Mouse (Mus musculus) CH12.LX (cell line): ENCODE results near the gene Nhej1. TPM values are rescaled to one million over a fixed set of nuclear protein-coding genes. Genes with fewer than 3 reads are reported as not detected.

Experiments used
- DNase-seq: peaks from one replicate; pipeline ENCODE4 v3.0.0-alpha.2; 2013; ENCODE audit errors: extremely low read depth
- H3K27ac ChIP-seq: 2 replicates; pipeline ENCODE4 v1.5.1; 2012; ENCODE audit warnings: low read depth, mild to moderate bottlenecking, control low read depth, moderate library complexity; ENCODE audit not compliant: insufficient read depth
- H3K27me3 ChIP-seq: replicated peaks from 2 replicates; pipeline ENCODE3; 2012; ENCODE audit warnings: inconsistent platforms
- H3K36me3 ChIP-seq, 2 experiments: replicated peaks in 1 of 2; 2 replicates each; pipeline versions ENCODE3 to v1.6.1; 2012; ENCODE audit warnings: inconsistent platforms in 1 of 2, low read length in 1 of 2, mild to moderate bottlenecking in 1 of 2, mixed read lengths in 1 of 2, moderate library complexity in 1 of 2; ENCODE audit not compliant: control insufficient read depth in 1 of 2, insufficient read depth in 1 of 2
- H3K4me1 ChIP-seq, 2 experiments: 2 replicates each; pipeline ENCODE4 v1.6.1; 2012; ENCODE audit warnings: inconsistent platforms in 1 of 2, moderate library complexity in 1 of 2; ENCODE audit not compliant: insufficient read depth in 2 of 2, control insufficient read depth in 1 of 2
- H3K4me2 ChIP-seq: 2 replicates; pipeline ENCODE4 v1.6.1; 2012; ENCODE audit warnings: low read depth, mild to moderate bottlenecking, control low read depth; ENCODE audit not compliant: poor library complexity, insufficient read depth, severe bottlenecking
- H3K4me3 ChIP-seq, 3 experiments: fragments of 150-350 bp in 1 of 3; sonication (generic) in 1 of 3; replicated peaks in 1 of 3; 2 replicates each; pipeline versions ENCODE3 to v1.5.1; 2011 to 2012; ENCODE audit warnings: low read depth in 2 of 3, low read length in 2 of 3, mild to moderate bottlenecking in 2 of 3, moderate library complexity in 2 of 3, control low read depth in 1 of 3, improper control_type of control experiment in 1 of 3, inconsistent platforms in 1 of 3, mixed read lengths in 1 of 3; ENCODE audit not compliant: poor library complexity in 1 of 3
- H3K79me2 ChIP-seq: replicated peaks from 2 replicates; pipeline ENCODE4 v1.6.1; 2012; ENCODE audit warnings: mild to moderate bottlenecking, moderate library complexity; ENCODE audit not compliant: control insufficient read depth, poor library complexity, insufficient read depth, severe bottlenecking; ENCODE audit errors: extremely low read depth
- H3K9ac ChIP-seq: 2 replicates; pipeline ENCODE4 v1.6.1; 2012; ENCODE audit warnings: low read depth, mild to moderate bottlenecking, control low read depth, moderate library complexity; ENCODE audit not compliant: insufficient read depth
- H3K9me3 ChIP-seq: replicated peaks from 2 replicates; pipeline ENCODE3; 2012; ENCODE audit warnings: low read length, inconsistent platforms, mixed read lengths
- CHD1 ChIP-seq: IDR thresholded peaks from 2 replicates; pipeline ENCODE4 v1.6.1; 2012; ENCODE audit warnings: low read depth, low read length, improper control_type of control experiment, inconsistent platforms
- ELF1 ChIP-seq: IDR thresholded peaks from 2 replicates; pipeline ENCODE4 v1.6.1; 2014; ENCODE audit warnings: low read depth, mild to moderate bottlenecking, inconsistent platforms, low read length, improper control_type of control experiment
- ETS1 ChIP-seq: conservative IDR thresholded peaks from 2 replicates; pipeline ENCODE4 v1.6.1; 2012; ENCODE audit warnings: low read depth, mild to moderate bottlenecking, inconsistent platforms, low read length, improper control_type of control experiment, moderate library complexity
- GABPA ChIP-seq: IDR thresholded peaks from 2 replicates; pipeline ENCODE4 v1.6.1; 2012; ENCODE audit warnings: low read depth, low read length, improper control_type of control experiment, inconsistent platforms; ENCODE audit not compliant: insufficient replicate concordance
- IRF4 ChIP-seq: IDR thresholded peaks from 2 replicates; pipeline ENCODE4 v1.6.1; 2014; ENCODE audit warnings: low read depth, mild to moderate bottlenecking, inconsistent platforms, low read length, improper control_type of control experiment
- JUN ChIP-seq: IDR thresholded peaks from 2 replicates; pipeline ENCODE4 v1.6.1; 2011; ENCODE audit warnings: low read depth, mild to moderate bottlenecking, low read length, improper control_type of control experiment, moderate library complexity; ENCODE audit not compliant: insufficient read depth
- JUND ChIP-seq: conservative IDR thresholded peaks from 2 replicates; pipeline ENCODE4 v1.6.1; 2011; ENCODE audit warnings: low read depth, low read length, improper control_type of control experiment
- MAFK ChIP-seq: IDR thresholded peaks from 2 replicates; pipeline ENCODE4 v1.6.1; 2011; ENCODE audit warnings: low read length, improper control_type of control experiment; ENCODE audit not compliant: insufficient replicate concordance
- MAX ChIP-seq: IDR thresholded peaks from 2 replicates; pipeline ENCODE4 v1.6.1; 2011; ENCODE audit warnings: low read length, improper control_type of control experiment
- MAZ ChIP-seq: IDR thresholded peaks from 2 replicates; pipeline ENCODE4 v1.6.1; 2012; ENCODE audit warnings: low read depth, mild to moderate bottlenecking, inconsistent platforms, low read length, improper control_type of control experiment, moderate library complexity
- MEF2A ChIP-seq: IDR thresholded peaks from 2 replicates; pipeline ENCODE4 v1.6.1; 2014; ENCODE audit warnings: low read depth, mild to moderate bottlenecking, inconsistent platforms, low read length, improper control_type of control experiment, borderline replicate concordance
- MXI1 ChIP-seq: IDR thresholded peaks from 2 replicates; pipeline ENCODE4 v1.6.1; 2011; ENCODE audit warnings: mild to moderate bottlenecking, low read depth, low read length, improper control_type of control experiment
- MYC ChIP-seq: IDR thresholded peaks from 2 replicates; pipeline ENCODE4 v1.6.1; 2011; ENCODE audit warnings: low read depth, mild to moderate bottlenecking, improper control_type of control experiment, low read length
- NELFE ChIP-seq: IDR thresholded peaks from 2 replicates; pipeline ENCODE4 v1.6.1; 2011; ENCODE audit warnings: low read depth, low read length, improper control_type of control experiment
- PAX5 ChIP-seq: IDR thresholded peaks from 2 replicates; pipeline ENCODE4 v1.6.1; 2012; ENCODE audit warnings: low read length, inconsistent platforms, mixed read lengths
- RCOR1 ChIP-seq: conservative IDR thresholded peaks from 2 replicates; pipeline ENCODE4 v1.6.1; 2012; ENCODE audit warnings: low read depth, mild to moderate bottlenecking, inconsistent platforms, low read length, improper control_type of control experiment
- TBP ChIP-seq: conservative IDR thresholded peaks from 2 replicates; pipeline ENCODE4 v1.6.1; 2011; ENCODE audit warnings: low read depth, low read length, improper control_type of control experiment
- TCF12 ChIP-seq: IDR thresholded peaks from 2 replicates; pipeline ENCODE4 v1.6.1; 2014; ENCODE audit warnings: low read depth, mild to moderate bottlenecking, inconsistent platforms, low read length, improper control_type of control experiment
- USF2 ChIP-seq: conservative IDR thresholded peaks from 2 replicates; pipeline ENCODE4 v1.6.1; 2011; ENCODE audit warnings: low read depth, low read length, improper control_type of control experiment
- ZMIZ1 ChIP-seq: IDR thresholded peaks from 2 replicates; pipeline ENCODE4 v1.6.1; 2012; ENCODE audit warnings: low read depth, mild to moderate bottlenecking, inconsistent platforms, low read length, improper control_type of control experiment
- dilution Hi-C: fragments of 300-500 bp; cut with MboI; formaldehyde crosslinking; loops from 2 replicates; pipeline ENCODE4 v1.14.3; 2020; ENCODE audit warnings: low sequenced_read_pairs; ENCODE audit not compliant: extremely low pct_unique_long_range_greater_than_20kb, extremely low pct_ligation_motif_present
- in situ Hi-C: fragments of 300-500 bp; cut with MboI; formaldehyde crosslinking; loops from 3 replicates; pipeline ENCODE4 v1.14.3; 2019; ENCODE audit warnings: low sequenced_read_pairs, low pct_ligation_motif_present, low pct_unique_long_range_greater_than_20kb, mixed read lengths
- polyA plus RNA-seq: library from polyadenylated mRNA; unstranded; fragments of >175 nt; gene quantifications from 2 replicates; pipeline ENCODE4 v1.2.1, GENCODE M21; 2012; ENCODE audit warnings: low read depth; ENCODE audit not compliant: insufficient read length
- total RNA-seq, 2 experiments: library from RNA; depleted of rRNA; stranded (reverse); fragments of 300-350 nt in 1 of 2; fragments of >200 nt in 1 of 2; gene quantifications; 2 replicates each; pipeline ENCODE4 v1.2.3; 2012 to 2014

Gene Nhej1
- total and polyA plus RNA-seq, 3 experiments: 2.8 to 4.0 (median 3.7) TPM

DNA sequence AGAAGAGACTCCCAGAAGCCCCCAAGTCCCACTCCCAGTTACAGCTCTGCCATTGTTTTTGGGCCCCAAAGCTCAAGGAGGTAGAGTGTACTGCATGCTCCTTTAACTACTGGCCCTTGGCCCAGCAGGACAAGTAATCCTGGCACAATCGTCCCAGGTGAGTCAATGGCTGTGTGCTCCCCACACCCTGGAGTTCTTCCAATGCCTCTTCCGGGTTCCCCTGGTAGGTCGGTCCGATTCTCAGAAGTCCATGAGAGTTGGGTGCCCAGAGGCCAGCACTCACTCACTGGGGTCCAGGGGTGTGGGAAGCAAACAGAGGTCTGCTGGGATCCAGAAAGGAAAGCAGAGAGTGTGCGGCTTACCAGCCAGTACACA, 162.2 kb downstream of the Nhej1 start:
- in situ Hi-C loops (loop anchor here (5.0 kb wide), 1 partner anchor 34 kb away; no protein-coding TSS in a partner anchor), dilution Hi-C loops (no loop called here)
- H3K36me3 ChIP-seq: no peaks in the 10 kb centered on the region
- H3K27me3 ChIP-seq: peaks cover 11% of the 10 kb centered on the region
- H3K9ac ChIP-seq: no peak overlapping the region
- no peak overlapping the region for H3K27ac ChIP-seq
- no peaks in the 10 kb centered on the region for H3K4me1 ChIP-seq
- DNase-seq: no peak
- no peak overlapping the region for H3K4me2 ChIP-seq
- no peak overlapping the region for H3K4me3 ChIP-seq
- H3K9me3 ChIP-seq: no peaks in the 10 kb centered on the region
- H3K79me2 ChIP-seq: no peaks in the 10 kb centered on the region
- TF ChIP-seq TCF12 (no peak), IRF4 (no peak), ZMIZ1 (no peak), USF2 (no peak), MAZ (no peak), MXI1 (no peak), GABPA (no peak), MEF2A (no peak), NELFE (no peak), MAFK (no peak), MAX (no peak), ETS1 (no peak)

DNA sequence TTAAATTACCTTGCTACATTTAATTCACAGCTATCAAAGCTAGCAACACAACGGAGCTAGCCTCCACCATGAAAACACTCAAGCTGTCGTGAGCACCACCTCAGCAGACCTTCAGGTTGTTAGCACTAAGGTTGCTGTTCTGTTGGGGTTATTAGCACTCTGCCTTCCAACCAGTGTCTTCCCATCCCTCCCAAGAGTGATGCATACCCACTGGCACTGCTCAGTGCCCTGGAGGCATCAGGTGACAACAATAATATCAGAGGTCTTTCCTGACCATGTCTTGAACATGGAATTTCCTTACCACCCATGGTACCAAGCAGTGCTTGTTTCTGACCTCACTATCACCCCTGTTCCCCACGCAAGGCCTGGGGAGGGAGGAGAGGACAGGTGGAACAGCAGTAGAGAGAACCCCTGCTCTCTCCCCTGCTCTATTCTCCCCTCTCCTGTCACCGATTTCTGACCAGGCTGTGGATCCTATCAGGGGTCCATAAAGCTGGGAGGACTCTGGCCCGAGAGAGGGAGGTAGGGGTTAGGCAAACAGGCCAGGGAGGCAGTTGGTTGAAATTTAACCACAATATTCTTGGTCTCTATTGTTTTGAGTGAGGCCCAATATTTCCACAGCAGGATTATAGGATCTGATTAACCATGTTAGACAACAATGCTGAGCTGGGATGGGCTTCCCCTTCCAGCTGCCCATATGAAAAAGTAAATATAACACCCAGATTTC, 162.7 kb downstream of the Nhej1 start:
- Histone ChIP-seq H3K9me3 (no peaks in the 10 kb centered on the region), H3K27me3 (peaks cover 15% of the 10 kb centered on the region), H3K4me3 (no peak overlapping the region), H3K4me1 (no peaks in the 10 kb centered on the region), H3K4me2 (no peak overlapping the region), H3K36me3 (no peaks in the 10 kb centered on the region)
- in situ Hi-C loops: loop anchor here (5.0 kb wide), 1 partner anchor 35 kb away; no protein-coding TSS in a partner anchor
- TF ChIP-seq MYC (no peak), CHD1 (no peak), JUN (no peak), RCOR1 (no peak), ELF1 (no peak), TBP (no peak), JUND (no peak), NELFE (no peak), PAX5 (no peak)
- TF ChIP-seq, all 38 proteins: peak for 0
- no peaks in the 10 kb centered on the region for H3K79me2 ChIP-seq
- H3K9ac ChIP-seq: no peak overlapping the region
- H3K27ac ChIP-seq: no peak overlapping the region
- no peak for DNase-seq
- dilution Hi-C loops: no loop called here
